Mouse (Mus musculus) effector memory CD4-positive, alpha-beta T cell, adult 7 months (primary cell): ENCODE results near the gene Kcna3. TPM values are rescaled to one million over a fixed set of nuclear protein-coding genes. Genes with fewer than 3 reads are reported as not detected.

Source experiments
- polyA plus RNA-seq: library from polyadenylated mRNA; unstranded; fragments of 100-300 nt; shearing (Covaris generic); gene quantifications from one replicate; pipeline ENCODE4 v1.2.1, GENCODE M21; 2017

Gene Kcna3
- 33.0 TPM for polyA plus RNA-seq

DNA sequence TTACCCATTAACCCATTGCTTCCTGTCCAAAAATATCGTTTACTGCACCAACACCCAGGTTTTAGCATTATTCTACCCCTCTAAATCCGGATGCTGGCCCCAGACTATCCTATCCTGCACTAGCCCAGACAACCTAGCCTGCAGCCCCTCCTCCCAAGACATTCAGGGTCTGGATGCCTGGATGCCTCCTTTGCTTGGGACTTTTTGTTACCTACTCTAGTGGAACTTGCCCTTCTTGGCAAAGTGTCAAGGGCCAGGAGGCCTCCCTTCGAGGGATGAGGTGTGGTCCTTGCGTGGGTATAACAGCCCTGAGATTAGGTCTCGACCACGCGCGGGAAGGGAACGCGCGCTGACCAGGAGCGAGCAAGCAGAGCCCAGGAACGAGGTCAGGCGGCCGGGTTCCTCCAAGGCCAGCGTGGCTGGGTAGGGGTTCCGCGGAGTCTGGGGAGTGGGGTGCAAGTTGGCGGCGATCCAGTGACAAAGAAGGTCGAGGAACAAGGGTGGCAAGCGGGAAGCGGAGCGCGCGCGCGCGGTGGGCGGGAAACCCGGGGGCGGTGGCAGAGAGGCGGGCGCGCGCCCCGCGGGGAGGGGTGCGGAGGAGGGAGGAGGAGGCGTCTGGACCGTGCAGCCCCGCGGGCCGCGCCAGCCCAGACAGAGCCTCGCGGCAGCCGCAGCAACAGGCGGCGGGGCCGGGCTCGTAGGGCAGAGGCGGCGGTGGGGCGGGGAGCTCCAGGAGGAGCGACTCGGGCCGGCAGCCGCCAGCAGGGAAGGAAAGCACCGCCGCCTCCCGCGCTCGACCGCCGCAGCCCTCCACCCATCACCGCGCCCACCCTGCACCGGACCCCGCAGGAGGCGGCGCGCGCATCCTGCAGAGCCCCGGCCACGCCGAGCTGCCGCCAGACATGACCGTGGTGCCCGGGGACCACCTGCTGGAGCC, at the start of gene Kcna3:
Kcna3 (plus strand) TSS at position 649 of the 937 bp plus-strand sequence.

Other genes starting within 250 kb of the Kcna3 start
- gene Cd53, start 246.0 kb upstream of the Kcna3 start, polyA plus RNA-seq: 1,016 TPM
- gene Olfr266, start 209.9 kb upstream of the Kcna3 start, polyA plus RNA-seq: not detected
- 0.05 TPM for gene Kcna2, start 65.0 kb downstream of the Kcna3 start, polyA plus RNA-seq
- not detected for gene Kcna10, start 146.9 kb downstream of the Kcna3 start, polyA plus RNA-seq
- gene Cym, start 185.6 kb downstream of the Kcna3 start, polyA plus RNA-seq: not detected
- gene A630076J17Rik, start 194.4 kb downstream of the Kcna3 start, polyA plus RNA-seq: not detected
- 0.50 TPM for gene Prok1, start 203.5 kb downstream of the Kcna3 start, polyA plus RNA-seq
- 98.2 TPM for gene Lamtor5, start 242.7 kb downstream of the Kcna3 start, polyA plus RNA-seq